Mouse (Mus musculus): ENCODE data around the gene Meiob. TPM values are rescaled to one million over a fixed set of nuclear protein-coding genes. Genes with fewer than 3 reads are reported as not detected.

The Meiob gene
- polyA plus RNA-seq, 1 experiment from 2014 or later: not detected

DNA sequence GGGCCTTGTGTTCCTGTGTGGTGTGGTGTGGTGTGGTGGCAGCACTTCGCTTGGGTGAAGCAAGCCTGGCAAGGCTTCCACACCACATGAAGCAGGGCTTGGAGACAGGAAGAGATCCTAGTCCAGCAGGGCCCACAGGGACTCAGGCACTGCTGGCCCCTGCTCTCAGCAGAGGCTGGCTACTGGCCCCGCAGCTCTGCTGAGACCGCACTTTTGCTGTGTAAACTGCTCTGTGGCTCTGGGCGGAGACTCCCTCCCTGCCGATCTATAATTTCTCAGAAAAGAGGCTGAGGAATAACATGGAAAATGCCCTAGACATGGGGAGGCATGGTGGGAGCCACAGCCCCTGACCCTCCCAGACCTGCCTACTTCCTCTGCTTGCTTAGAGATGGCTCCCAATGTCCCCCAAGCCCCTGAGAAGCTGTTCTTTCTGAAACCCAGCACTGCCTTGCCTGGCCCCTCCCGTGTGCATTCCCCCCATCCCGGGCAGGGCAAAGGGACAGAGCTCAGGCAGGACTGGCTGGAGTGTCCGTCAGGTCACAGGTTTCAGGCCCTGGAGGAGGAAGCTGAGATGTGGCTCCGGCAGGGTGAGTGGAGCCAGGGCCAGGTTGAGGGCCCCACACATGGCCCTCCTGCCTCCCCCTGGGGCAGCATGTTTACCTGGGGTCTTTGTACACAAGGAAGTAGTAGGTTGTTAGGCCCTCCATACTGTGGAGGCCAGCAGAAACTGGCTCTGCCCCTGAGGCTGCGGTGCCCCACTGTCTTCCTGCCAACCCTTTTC is 73.4 kb downstream of the Meiob start:
- Histone ChIP-seq H3K9ac (replicated peaks; ENCODE audit: low read depth, low read length) (no peak overlapping the region), H3K27ac (ENCODE audit: low read length) (no peak overlapping the region), H3K4me2 (ENCODE audit: low read length) (no peak overlapping the region), H3K27me3 (replicated peaks; ENCODE audit: control insufficient read depth, insufficient read depth, low read length) (no peaks in the 10 kb centered on the region), H3K9me3 (ENCODE audit: control insufficient read depth, low read length) (no peaks in the 10 kb centered on the region), H3K36me3 (ENCODE audit: control insufficient read depth, insufficient read depth) (no peaks in the 10 kb centered on the region), H3K4me1 (replicated peaks; ENCODE audit: control insufficient read depth, insufficient read depth, low read length) (no peaks in the 10 kb centered on the region), H3K4me3 (replicated peaks; ENCODE audit: low read length) (no peak overlapping the region)
- ATAC-seq: no peak
- WGBS: 68% methylated on average over 10 of the region's 10 CpGs

DNA sequence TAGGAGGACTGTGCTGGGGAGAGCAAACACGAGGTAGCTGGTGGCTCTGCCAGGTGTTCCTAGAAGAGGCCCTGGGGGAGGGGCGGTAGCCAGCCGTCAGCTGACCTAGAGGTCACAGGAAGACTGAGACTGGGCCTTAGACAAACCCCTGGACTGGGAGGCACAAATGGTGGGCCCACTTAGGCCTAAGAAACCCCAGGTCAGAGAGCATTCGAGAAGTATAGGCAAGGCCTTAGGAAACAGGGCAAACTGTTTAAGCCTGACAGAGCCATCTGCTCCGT is 74.0 kb downstream of the Meiob start:
- H3K4me1 ChIP-seq (replicated peaks; ENCODE audit: control insufficient read depth, insufficient read depth, low read length): no peaks in the 10 kb centered on the region
- no peak for ATAC-seq
- 35% methylated on average over 5 of the region's 5 CpGs for WGBS

DNA sequence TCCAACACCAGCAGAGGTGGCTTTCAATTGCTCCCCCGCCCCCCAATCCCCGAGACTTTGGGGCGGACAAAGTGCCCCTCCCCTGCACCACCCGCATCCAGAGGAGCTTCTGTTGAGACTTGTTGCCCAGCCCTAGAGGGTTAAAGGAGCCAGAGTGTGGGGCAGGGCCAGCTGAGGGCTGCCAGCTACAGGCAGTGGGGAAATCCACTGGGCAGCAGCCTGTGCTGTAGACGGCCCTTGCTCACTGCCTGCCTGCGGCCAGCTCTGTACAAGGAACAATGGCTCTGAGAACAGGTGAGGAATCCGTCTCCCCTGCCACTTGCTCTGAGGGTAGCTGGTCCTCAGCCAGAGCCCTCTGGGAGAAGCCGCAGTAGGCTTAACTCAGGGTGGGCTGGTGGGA is 74.4 kb downstream of the Meiob start:
- no peak for ATAC-seq
- Histone ChIP-seq H3K4me2 (ENCODE audit: low read length) (no peak overlapping the region), H3K36me3 (ENCODE audit: control insufficient read depth, insufficient read depth) (0 out of 2 replicates have a peak, but pooled peaks cover under 1% of the 10 kb centered on the region), H3K27ac (ENCODE audit: low read length) (no peak overlapping the region), H3K4me1 (replicated peaks; ENCODE audit: control insufficient read depth, insufficient read depth, low read length) (no peaks in the 10 kb centered on the region), H3K4me3 (replicated peaks; ENCODE audit: low read length) (no peak overlapping the region), H3K9ac (replicated peaks; ENCODE audit: low read depth, low read length) (no peak overlapping the region), H3K9me3 (ENCODE audit: control insufficient read depth, low read length) (no peaks in the 10 kb centered on the region), H3K27me3 (replicated peaks; ENCODE audit: control insufficient read depth, insufficient read depth, low read length) (no peaks in the 10 kb centered on the region)
- 71% methylated on average over 8 of the region's 8 CpGs for WGBS

More for the DNA sequence above, 74.0 kb downstream of the Meiob start:
- Histone ChIP-seq H3K27me3 (replicated peaks; ENCODE audit: control insufficient read depth, insufficient read depth, low read length) (no peaks in the 10 kb centered on the region), H3K4me2 (ENCODE audit: low read length) (no peak overlapping the region), H3K9ac (replicated peaks; ENCODE audit: low read depth, low read length) (no peak overlapping the region), H3K4me3 (replicated peaks; ENCODE audit: low read length) (no peak overlapping the region), H3K9me3 (ENCODE audit: control insufficient read depth, low read length) (no peaks in the 10 kb centered on the region), H3K36me3 (ENCODE audit: control insufficient read depth, insufficient read depth) (no peaks in the 10 kb centered on the region), H3K27ac (ENCODE audit: low read length) (no peak overlapping the region)

DNA sequence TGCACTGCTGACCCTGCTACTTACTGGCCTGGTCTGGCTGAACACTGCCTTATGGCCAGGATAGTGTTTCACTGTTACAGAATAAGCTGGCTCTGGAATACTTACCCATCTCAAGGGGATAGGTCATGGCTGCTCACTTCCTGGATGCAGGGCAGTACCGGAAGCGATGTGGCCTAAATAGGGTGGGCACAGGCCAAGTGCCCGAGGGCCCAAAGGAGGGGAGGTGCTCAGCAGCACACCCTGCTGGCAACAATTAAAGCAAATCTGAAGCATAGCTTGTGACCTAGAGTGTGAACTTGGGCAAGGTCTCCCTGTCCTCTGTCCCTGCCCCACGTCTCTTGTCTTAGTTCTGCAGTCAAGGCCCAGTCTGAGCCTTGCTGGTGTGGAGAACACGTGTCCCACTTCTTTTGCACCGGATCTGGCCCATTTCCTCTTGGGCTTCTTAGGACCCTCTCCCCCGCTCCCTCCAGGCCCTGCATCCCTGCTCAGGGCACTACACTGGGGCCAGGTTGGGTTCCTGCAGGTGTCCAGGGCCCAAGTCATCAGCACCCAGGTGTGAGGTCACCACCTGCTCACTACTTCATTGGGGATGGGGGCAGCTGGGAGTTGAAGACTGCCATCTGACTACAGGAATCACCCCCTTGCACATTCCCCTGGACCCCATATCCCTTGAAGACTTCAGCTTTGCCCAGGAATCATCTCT is 77.8 kb downstream of the Meiob start:
- Histone ChIP-seq H3K36me3 (ENCODE audit: control insufficient read depth, insufficient read depth) (0 out of 2 replicates have a peak, but pooled peaks cover 3% of the 10 kb centered on the region), H3K4me1 (replicated peaks; ENCODE audit: control insufficient read depth, insufficient read depth, low read length) (peaks cover 10% of the 10 kb centered on the region), H3K9me3 (ENCODE audit: control insufficient read depth, low read length) (no peaks in the 10 kb centered on the region), H3K4me3 (replicated peaks; ENCODE audit: low read length) (no peak overlapping the region), H3K27ac (ENCODE audit: low read length) (no peak overlapping the region), H3K4me2 (ENCODE audit: low read length) (no peak overlapping the region), H3K9ac (replicated peaks; ENCODE audit: low read depth, low read length) (no peak overlapping the region), H3K27me3 (replicated peaks; ENCODE audit: control insufficient read depth, insufficient read depth, low read length) (no peaks in the 10 kb centered on the region)
- no peak for ATAC-seq
- 54% methylated on average over 7 of the region's 7 CpGs for WGBS

DNA sequence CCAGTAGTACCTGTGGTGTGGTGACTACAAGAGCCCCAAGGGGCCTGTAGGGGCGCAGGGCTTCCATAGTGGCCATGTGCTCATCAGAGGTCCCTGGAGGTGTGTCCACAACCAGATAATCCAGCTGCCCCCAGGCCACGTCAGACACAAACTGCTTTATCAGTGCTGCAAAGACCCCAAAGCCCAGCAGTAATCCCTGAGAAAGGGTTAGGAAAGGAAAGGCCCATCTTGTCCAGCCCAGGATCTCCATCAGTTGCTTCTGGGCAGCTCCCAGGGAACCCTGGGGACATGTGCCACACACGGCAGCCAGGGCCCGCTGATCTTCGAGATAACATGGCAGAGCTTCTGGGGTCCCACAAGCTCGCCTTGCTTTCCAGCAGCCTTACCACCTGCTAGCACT is 80.3 kb downstream of the Meiob start:
- no peaks in the 10 kb centered on the region for H3K9me3 ChIP-seq (ENCODE audit: control insufficient read depth, low read length)
- no peak overlapping the region for H3K9ac ChIP-seq (replicated peaks; ENCODE audit: low read depth, low read length)
- no peaks in the 10 kb centered on the region for H3K27me3 ChIP-seq (replicated peaks; ENCODE audit: control insufficient read depth, insufficient read depth, low read length)
- peaks cover 24% of the 10 kb centered on the region for H3K4me1 ChIP-seq (replicated peaks; ENCODE audit: control insufficient read depth, insufficient read depth, low read length)
- H3K4me3 ChIP-seq (replicated peaks; ENCODE audit: low read length): no peak overlapping the region
- WGBS: 89% methylated on average over 6 of the region's 6 CpGs
- 0 out of 2 replicates have a peak, but pooled peaks cover 3% of the 10 kb centered on the region for H3K36me3 ChIP-seq (ENCODE audit: control insufficient read depth, insufficient read depth)
- H3K4me2 ChIP-seq (ENCODE audit: low read length): no peak overlapping the region
- H3K27ac ChIP-seq (ENCODE audit: low read length): no peak overlapping the region
- no peak for ATAC-seq

DNA sequence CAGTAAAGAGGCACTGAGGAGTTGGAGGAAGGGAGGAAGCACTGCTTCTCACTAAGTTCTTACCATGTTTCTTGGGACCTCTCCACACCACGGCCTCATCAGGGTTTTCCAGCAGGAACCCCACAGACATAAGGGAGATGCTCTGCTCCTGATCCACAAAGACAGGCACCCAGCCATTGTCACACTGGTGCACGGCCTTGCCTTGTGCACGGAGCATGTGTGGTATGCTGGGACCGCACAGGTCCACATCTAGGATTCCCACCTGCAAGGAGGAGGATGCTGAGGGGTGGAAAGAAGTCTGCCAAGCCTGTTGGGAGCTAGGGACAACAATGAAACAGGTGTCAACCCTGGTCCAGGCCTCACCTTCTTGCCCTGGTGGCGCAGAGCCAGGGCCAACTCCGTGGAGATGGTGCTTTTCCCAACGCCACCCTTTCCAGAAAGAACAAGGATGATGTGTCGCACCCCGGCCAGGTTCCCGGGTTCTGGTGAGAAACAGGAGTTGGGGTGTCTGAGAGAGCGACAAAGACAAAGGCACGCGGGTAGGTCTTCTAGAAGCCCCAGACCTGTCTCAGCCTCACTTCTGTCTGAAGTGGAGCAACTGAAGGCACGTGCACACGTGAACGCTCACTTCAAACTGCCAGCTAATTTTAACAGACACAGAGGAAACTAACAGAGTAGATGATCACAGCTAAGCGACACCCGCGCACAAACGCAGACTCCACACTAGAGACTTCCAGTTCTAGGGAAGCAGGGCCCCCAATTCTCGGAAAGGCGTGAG is 81.5 kb downstream of the Meiob start:
- no peak overlapping the region for H3K27ac ChIP-seq (ENCODE audit: low read length)
- peaks cover 24% of the 10 kb centered on the region for H3K4me1 ChIP-seq (replicated peaks; ENCODE audit: control insufficient read depth, insufficient read depth, low read length)
- H3K9ac ChIP-seq (replicated peaks; ENCODE audit: low read depth, low read length): peak overlapping the region; percentile 32
- ATAC-seq: no peak
- peak overlapping the region; percentile 85 for H3K4me2 ChIP-seq (ENCODE audit: low read length)
- H3K27me3 ChIP-seq (replicated peaks; ENCODE audit: control insufficient read depth, insufficient read depth, low read length): no peaks in the 10 kb centered on the region
- peak overlapping the region; percentile 86 for H3K4me3 ChIP-seq (replicated peaks; ENCODE audit: low read length)
- peaks cover 8% of the 10 kb centered on the region for H3K36me3 ChIP-seq (ENCODE audit: control insufficient read depth, insufficient read depth)
- no peaks in the 10 kb centered on the region for H3K9me3 ChIP-seq (ENCODE audit: control insufficient read depth, low read length)
- WGBS: 24% methylated on average over 22 of the region's 22 CpGs

DNA sequence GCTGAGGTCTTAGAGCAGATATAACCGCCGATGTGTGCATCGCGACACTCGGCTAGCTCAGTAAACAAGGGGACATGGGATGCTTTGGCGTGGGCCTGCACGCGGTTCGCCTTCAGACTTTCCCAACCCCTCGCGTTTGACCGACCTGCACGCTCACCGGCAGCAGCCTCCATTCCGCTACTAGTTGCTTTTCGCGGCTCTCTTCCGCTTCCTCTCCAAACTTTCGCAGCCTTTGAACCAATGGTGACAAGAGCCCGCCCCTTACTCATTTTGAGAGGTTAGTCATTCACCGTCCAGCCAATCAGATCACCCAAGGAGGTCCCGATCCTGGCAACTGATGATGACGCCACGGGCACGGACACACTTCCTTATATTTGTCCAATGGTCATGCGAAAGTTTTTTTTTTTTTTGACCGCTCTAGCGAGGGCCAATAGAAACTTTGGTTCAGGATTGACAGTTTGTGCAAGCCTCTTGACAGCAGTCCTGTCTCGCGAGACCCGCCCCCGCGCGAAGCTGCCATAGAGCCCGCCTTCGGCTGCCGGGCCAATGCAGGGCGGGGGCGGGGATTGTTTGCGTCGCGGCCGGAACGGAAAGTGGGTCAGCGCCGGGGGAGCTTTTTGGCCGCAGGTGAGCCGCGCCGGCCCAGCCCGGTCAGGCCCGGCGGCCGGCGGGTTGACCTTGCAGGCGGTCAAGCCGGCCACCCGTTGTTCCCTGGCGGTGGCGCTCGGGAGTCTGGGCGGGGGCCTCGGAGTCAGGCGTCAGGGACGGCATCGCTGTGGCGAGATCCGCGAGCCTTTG is 82.2 kb downstream of the Meiob start, which contains the start of the genes Nubp2 and Spsb3:
Nubp2 (minus strand) TSS at position 216 of the 798 bp plus-strand sequence.
Spsb3 (plus strand) TSS at position 510 of the 798 bp plus-strand sequence.
- Histone ChIP-seq H3K27me3 (replicated peaks; ENCODE audit: control insufficient read depth, insufficient read depth, low read length) (no peaks in the 10 kb centered on the region), H3K9ac (replicated peaks; ENCODE audit: low read depth, low read length) (peak within 1 kb of the TSS; percentile 89), H3K9me3 (ENCODE audit: control insufficient read depth, low read length) (no peaks in the 10 kb centered on the region), H3K36me3 (ENCODE audit: control insufficient read depth, insufficient read depth) (peaks cover 16% of the 10 kb centered on the region), H3K4me3 (replicated peaks; ENCODE audit: low read length) (peak within 1 kb of the TSS; percentile 86), H3K4me2 (ENCODE audit: low read length) (peak within 1 kb of the TSS; percentile 94), H3K4me1 (replicated peaks; ENCODE audit: control insufficient read depth, insufficient read depth, low read length) (peaks cover 24% of the 10 kb centered on the region), H3K27ac (ENCODE audit: low read length) (peak within 1 kb of the TSS; percentile 57)
- WGBS: under 1% methylated on average over 69 of the region's 69 CpGs
- peak; percentile 98 for ATAC-seq

DNA sequence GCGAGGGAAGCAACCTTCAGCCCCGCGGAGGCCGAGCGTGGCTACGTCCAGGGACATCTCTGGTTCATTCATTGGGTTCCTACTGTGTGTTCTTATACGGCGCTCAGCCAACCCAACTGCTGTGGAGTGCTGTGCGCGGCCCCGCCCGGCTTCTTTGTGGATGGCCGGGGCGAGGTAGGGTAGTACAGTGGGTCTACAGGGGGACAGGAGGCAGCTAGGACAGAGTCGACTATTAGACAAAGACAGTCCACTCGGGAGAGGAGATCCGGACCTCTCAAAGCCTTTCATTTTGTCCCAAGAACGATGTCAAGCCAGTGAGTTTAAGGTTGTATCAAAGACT is 82.8 kb downstream of the Meiob start:
- under 1% methylated on average over 18 of the region's 18 CpGs for WGBS
- ATAC-seq: peak; percentile 29

More for the DNA sequence above, 82.8 kb downstream of the Meiob start:
- Histone ChIP-seq H3K4me3 (replicated peaks; ENCODE audit: low read length) (peak overlapping the region; percentile 86), H3K27ac (ENCODE audit: low read length) (peak overlapping the region; percentile 57), H3K9me3 (ENCODE audit: control insufficient read depth, low read length) (no peaks in the 10 kb centered on the region), H3K4me1 (replicated peaks; ENCODE audit: control insufficient read depth, insufficient read depth, low read length) (peaks cover 24% of the 10 kb centered on the region), H3K9ac (replicated peaks; ENCODE audit: low read depth, low read length) (peak overlapping the region; percentile 89), H3K4me2 (ENCODE audit: low read length) (peak overlapping the region; percentile 94), H3K36me3 (ENCODE audit: control insufficient read depth, insufficient read depth) (peaks cover 16% of the 10 kb centered on the region), H3K27me3 (replicated peaks; ENCODE audit: control insufficient read depth, insufficient read depth, low read length) (no peaks in the 10 kb centered on the region)

Measured in forebrain, embryonic 16.5 days (tissue).